Mouse (Mus musculus) neutrophil, adult 5-6 weeks (primary cell): ENCODE results near the gene Slc43a2. TPM values are rescaled to one million over a fixed set of nuclear protein-coding genes. Genes with fewer than 3 reads are reported as not detected.

Source experiments
- ATAC-seq: fragments of 151-379, 151-347 bp; 2 replicates; pipeline ENCODE4 v1.8.0; 2017; ENCODE audit warnings: mild to moderate bottlenecking, moderate TSS enrichment; ENCODE audit not compliant: insufficient number of reproducible peaks, poor library complexity, low FRiP score, severe bottlenecking; ENCODE audit errors: extremely low read depth
- total RNA-seq: library from RNA; stranded (forward); fragments of 200-1000 nt; gene quantifications from 2 replicates; pipeline ENCODE4 v1.2.3, GENCODE M21; 2017

Gene Slc43a2
- 44.0 and 48.4 TPM in 2 replicates for total RNA-seq

DNA sequence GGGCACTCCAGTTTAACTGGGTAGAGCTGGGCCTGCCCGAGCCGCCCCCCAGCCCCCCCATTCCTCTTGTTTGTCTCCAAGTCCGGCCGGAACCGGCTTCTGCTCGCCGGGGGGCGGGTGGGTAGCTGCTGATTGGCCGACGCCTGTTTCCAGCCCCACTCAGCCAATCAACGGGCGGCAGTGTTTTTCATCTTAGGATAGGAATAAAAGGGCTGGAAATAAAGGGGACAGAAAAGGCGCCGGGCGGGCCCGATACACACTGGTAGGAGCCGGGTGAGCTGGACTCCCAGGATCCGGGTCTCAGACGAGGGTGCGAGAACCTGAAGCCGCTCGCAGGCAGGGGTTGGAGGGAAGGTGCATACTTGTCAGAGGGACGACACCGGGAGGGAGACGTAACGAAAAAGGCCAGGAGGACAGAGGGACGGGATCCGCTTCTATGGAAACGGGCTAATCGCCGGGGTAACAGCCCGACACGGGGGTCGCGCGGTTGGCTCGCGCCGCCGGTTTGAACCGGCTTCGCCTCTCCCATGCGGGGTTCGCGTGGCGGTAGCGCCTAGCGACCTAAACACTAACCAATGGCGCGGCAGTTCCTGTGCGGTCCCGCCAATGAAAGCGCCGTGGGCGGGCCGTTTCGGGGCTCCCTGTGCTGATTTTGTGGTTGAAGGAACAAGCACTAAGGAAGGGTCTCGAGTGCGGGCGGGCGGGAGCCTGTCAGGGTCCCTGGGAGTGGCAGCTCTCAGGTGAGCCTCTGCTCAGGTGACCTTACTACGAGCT, at the start of gene Slc43a2:
Gene Slc43a2 (plus strand): TSS at position 226 of the 774 bp plus-strand sequence.
- ATAC-seq: peak; percentile 59

DNA sequence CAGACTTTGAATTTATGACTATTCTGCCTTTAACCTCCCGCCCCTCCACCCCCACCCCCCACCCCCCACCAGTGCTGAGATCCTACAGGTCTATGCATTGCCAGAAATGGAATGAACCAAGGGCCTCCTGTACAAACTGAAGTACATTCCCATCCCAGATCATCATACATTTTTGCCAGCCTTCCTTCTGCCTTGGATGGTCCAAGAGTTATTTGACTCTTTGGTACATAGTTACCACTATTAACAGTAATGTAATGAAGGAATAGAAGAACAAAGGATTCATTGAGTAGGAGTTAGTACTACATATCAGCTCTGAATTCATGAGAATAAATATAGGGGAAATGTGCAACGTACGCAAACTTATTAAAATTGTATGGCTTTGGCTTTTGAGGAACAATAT, 45.3 kb upstream of the Slc43a2 start:
- ATAC-seq: no peak

DNA sequence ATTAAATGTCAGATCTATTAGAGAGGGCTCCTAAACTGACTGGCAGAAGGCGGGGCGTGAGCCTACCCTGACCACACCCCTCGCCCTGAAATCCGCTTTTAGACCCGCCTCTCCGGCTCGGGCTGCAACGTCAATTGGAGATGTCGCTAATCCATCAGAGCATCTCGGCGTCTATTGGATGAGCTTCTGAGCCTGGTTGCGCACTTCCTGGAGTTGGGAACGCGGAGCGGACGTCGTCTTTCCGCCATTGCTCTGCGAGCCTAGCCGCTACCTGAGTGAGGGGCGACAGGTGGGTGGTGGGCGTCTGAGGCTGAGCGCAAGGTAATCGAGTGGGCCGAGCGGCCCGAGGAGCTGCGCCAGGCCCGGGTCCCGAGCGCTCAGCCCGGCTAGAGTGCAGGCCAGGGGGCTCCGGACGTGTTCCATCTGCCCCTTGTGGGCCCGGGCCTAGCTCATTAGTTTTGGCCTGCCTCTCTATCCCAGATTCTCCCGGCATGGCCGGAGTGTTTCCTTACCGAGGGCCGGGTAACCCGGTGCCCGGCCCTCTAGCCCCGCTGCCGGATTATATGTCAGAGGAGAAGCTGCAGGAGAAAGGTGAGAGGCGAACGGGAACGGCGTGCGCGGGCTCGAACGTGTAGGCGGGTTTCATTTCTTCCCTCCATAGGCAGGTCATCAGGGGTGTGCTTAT, 44.8 kb upstream of the Slc43a2 start, which contains the start of gene Prpf8:
Gene Prpf8 (plus strand): TSS at position 216 of the 685 bp plus-strand sequence.
- peak; percentile 100 for ATAC-seq

DNA sequence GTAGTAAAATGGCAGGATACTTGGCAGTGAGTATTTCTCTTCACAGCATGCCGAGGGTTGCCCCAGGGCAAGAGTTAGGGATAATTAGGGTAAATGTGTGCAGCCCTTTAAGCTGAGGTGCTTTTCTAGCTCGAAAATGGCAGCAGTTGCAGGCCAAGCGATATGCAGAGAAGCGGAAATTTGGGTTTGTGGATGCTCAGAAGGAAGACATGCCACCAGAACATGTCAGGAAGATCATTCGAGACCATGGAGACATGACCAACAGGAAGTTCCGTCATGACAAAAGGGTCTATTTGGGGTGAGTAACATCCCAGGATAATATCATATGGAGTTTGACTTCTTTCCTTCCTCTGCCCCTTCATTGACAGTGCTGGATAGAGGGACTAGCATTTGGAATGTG, 44.0 kb upstream of the Slc43a2 start:
- no peak for ATAC-seq

DNA sequence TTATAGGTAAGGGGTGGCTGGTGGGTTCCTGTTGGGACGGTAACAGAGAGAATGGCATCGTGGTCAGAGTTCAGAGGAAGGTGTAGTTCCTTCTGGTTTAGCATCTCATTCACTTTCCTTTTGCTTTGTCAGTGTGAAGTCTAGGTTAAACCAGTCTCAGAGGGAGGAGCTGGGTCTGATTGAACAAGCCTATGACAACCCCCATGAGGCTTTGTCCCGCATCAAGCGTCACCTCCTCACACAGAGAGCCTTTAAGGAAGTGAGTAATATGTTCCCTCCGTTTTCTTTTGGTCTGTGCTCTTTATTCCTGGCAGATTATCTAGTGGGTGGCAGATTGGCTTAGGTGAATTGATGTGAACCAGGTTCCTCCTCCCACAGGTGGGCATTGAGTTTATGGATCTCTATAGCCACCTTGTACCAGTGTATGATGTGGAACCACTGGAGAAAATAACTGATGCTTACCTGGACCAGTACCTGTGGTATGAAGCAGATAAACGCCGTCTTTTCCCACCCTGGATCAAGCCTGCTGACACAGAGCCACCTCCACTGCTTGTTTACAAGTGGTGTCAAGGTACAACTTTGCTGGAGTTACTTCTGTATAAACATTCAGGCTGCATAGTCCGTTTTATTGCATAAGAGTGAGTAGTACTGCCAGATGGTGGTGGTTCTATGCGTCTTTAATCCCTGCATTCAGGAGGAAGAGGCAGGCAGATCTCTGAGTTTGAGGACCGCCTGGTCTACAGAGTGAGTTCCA, 37.0 kb upstream of the Slc43a2 start:
- ATAC-seq: no peak

DNA sequence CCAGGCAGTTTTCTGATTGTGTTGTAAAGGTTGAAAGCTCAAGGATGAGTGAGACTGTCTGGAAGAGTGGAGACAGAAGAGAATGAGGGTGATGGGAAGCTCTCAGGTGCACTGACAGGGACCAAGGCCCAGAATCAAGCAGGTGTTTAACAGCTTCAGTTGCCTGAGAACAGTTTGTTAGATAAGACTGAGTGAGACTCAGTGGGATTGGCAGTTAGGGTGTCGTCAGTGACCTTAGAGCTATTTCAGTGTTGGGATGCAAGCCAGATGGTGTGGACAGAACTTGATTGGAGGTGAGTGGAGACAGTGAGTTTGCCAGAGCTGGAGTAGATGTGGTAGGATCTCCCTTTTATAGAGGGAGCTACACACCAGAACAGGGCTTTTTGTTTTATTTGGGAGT, 33.4 kb upstream of the Slc43a2 start:
- ATAC-seq: no peak

DNA sequence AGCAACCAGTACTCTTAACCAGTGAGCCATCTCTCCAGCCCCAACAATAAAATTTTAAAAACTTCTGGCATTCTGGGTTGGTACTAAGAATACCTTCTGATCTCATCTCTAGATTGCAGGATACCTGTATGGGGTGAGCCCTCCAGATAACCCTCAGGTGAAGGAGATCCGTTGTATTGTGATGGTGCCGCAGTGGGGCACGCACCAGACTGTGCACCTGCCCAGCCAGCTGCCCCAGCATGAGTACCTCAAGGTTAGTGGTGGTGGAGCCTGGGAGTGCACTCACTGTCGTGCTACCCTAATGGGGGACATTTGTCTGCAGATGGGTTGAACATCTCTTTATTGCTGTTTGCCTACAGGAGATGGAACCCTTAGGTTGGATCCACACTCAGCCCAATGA, 23.3 kb upstream of the Slc43a2 start:
- no peak for ATAC-seq

DNA sequence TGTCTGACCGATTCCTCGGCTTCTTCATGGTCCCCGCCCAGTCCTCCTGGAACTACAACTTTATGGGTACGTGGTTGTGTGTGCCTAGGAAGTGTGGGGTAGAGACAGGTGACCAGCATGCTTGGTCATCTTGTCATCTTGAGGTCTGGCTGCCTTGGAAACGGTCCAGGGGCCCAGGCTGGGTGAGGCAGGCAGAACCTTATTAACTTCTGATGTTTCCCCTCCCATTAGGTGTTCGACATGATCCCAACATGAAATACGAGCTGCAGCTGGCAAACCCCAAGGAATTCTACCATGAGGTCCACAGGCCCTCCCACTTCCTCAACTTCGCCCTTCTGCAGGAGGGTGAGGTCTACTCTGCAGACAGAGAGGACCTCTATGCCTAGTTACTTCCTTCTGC, 22.6 kb upstream of the Slc43a2 start:
- ATAC-seq: no peak

DNA sequence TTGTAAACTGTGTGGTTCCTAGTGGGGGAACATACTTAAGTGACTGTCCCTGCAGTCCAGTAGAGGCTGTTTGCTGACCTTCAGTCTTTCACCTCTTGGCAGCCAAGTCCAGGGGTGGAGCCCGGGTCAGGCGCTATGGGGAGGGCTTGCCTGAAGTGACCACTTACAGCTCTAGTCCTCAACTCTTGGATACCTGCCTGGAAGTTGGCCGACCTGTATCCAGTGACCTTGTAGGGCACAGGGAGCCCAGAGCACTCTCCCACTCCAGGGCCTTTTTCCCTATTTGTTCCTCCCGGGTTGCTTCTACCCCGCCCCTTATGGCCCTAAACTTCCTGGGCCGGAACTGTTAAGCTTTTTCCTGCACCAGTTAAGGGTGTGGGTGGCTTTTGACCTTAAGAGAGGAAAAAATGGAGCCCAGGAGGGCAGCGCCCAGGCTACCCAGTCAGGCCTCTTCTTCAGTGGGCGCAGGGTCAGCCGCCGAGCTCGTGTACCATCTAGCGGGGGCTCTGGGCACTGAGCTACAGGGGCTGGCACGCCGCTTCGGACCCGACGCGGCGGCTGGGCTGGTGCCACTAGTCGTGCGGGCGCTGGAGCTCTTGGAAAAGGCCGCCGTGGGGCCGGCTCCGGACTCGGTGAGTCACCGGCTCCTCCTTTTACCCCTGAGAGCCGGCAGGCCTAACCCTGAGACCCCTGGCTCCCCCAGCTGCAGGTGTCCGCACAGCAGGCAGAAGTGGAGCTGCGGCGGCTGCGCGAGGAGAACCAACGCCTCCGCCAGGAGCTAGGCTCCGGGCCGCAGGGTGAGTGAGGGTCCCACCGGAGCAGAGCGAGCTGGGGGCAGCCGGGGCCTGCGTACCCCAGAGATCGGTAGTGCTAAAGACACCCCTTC, 21.5 kb upstream of the Slc43a2 start, which contains the start of gene Rilp:
Gene Rilp (plus strand): TSS at position 354 of the 886 bp plus-strand sequence.
- ATAC-seq: 0 out of 2 replicates have a peak, but pooled peaks have one; percentile 4

DNA sequence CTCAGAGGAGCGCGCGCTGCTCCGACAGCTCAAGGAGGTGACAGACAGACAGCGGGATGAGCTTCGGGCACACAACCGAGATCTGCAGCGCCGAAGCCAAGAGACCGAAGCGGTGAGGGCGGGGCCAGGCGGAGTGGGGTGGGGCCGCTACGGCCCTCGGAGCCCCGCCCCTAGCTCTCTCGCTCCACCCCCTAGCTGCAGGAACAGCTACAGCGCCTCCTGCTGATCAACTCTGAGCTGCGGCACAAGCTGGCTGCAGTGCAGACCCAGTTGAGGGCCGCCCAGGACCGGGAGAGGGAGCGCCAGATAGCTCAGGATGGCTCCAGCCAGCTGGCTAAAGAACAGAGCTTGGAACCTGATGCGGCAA, 20.9 kb upstream of the Slc43a2 start:
- peak; percentile 88 for ATAC-seq

DNA sequence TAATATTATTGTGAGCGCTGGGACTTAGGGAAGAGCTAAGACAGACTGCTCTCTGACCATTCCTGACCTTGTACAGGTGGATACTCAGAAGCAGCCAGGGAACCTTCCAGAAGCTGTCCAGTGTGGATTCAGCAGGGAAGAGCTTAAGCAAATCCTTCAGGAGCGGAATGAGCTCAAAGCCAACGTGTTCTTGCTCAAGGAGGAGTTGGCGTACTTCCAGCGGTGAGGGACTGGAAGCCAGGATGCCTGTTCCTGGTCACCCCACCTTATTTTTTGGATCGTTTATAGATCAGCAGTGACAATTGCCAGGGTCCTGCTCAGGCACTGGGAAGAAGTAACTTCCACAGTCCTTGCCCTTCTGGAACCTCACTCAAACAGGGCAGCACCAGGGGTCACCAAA, 20.3 kb upstream of the Slc43a2 start:
- ATAC-seq: no peak

DNA sequence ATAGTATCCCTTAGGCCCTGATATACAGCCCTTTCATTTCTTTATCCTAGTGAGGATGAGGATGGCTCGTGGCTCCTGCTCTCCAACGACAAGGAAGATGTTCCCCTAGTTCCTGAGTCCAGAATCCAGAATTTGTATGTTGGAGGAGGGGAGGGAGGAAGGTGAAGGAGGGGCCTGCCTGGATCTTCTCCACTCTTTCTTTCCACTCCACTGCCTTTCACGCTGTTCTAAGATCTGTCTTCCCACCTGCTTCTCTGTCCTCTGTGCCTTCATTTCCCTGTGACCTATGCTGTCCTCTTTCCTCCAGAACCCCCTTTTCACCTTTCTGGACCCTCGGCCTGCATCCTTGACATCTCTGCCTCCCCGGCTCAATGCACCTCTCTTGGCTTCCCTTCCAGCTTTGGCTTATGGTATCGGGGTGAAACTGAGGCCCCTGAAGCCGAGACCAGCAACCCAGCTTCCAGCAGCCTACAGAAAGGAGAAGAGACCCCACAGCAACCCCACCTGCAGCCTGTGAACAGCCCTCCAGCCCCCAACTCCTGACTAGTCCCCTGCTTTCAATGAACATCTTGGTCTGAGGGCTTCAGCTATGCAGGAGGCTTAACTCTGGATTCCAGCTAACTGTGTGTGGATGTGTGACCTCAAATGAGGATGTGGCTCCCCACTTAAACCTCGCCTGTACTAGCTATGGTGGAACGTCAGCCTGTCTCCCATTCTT, 19.0 kb upstream of the Slc43a2 start:
- no peak for ATAC-seq

DNA sequence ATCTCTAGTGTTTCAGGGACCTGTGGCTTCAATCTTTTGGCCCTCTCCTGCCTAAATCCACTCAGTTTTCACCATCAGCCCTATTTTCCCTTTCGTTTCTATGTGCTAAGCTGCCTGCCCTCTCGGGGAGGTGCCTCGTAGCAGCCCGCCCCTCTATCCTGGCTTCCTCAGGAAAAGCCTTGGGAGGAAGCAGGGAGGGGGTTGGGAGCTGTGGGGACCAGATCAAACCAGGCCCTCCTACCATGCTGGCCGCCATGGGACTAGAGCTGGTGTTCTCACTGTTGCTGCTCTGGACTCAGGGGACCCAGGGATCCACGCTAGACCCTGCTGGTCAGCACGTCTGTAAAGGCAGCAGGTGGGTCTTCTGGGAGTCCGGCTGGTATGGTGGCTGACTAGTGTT, 18.2 kb upstream of the Slc43a2 start, which contains the start of gene Scarf1:
Gene Scarf1 (plus strand): TSS at position 205 of the 400 bp plus-strand sequence.
- ATAC-seq: no peak

DNA sequence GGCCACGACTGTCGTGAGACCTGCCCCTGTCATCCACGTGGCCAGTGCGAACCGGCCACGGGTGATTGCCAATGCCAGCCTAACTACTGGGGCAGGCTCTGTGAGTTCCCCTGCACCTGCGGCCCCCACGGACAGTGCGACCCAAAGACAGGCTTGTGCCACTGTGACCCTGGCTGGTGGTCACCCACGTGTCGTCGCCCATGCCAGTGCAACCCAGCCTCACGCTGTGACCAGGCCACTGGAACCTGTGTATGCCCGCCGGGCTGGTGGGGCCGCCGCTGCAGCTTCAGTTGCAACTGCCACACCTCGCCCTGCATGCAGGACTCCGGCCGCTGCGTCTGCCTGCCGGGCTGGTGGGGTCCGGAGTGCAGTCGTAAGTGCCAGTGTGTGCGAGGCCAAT, 16.3 kb upstream of the Slc43a2 start:
- no peak for ATAC-seq

DNA sequence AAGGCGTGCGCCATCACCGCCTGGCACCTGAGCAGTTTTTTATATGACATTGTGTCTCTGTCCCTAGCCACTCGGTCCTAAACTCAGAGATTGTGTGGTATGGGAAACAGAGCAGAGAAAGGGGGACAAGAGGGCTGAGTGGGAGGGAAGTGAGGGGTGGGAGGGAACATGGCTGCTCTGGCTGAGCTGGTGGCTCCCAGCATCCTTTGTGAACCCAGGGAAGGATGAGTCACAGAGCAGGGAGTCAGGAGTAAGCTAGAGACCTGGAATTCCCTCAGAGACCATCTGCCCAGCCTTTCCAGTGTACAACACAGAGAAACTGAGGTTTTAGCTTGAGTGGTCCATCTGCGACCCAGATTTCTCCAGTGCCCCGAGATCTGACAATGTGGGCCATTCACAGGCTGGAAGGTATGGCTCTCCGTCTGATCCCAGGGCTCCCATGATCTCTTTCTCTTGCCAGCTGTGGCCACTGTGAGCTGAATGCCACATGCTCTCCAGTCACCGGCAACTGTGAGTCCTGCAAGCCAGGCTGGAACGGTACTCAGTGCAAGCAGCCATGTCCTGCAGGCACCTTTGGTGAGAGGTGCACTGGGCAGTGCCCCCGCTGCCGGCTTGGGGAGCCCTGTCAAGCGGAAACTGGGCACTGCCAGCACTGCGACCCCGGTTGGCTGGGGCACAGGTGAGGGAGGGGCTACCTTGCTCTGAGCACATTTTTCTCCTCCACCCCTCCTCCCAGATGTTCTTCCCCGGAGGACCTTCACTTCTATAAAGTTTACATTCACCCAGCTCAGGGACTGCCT, 11.5 kb upstream of the Slc43a2 start:
- no peak for ATAC-seq

DNA sequence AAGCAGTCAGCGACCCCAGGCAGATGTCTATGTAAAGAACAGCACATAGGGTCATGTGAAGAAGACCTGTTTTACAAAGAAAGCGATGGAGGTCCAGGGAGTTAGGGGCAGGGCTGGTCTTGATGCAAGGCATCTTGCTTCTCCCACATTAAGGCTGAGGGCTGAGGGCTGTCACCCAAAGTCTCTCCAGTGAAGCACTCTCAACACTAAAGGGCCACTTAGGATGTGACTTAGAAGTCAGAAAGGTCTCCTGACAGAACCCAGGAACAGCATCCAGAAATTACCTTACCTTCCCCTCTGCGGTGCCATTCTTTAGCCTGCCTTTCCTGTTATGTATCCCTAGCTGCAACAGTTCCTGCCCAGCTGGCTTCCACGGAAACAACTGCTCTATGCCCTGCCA, 9.9 kb upstream of the Slc43a2 start:
- ATAC-seq: no peak

DNA sequence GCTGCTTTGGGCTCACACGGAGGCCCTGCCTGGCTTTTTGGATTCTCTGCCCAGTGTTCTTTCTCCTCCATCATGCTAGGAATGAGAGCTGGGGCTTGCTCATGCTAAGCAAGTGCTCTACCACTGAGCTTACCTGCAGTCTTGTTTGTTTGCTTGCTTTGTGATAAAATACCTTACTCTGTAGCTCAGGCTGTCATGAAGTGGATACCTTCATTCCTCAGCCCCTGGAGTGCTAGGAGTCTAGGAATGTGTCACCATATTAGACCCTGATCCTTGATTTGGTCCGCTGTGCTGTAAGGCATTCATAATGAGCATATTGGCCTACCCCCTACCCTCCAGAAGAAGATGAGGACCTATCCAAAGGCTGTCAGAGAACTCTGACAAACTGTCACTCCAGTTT, 8.7 kb upstream of the Slc43a2 start:
- ATAC-seq: no peak
